Comparison of ENCODE assay signal across 7 mouse cellular contexts in genomic region chr10:43523931-43524330, GRCm38 (mm10). TPM values are rescaled to one million over a fixed set of nuclear protein-coding genes. Genes with fewer than 3 reads are reported as not detected.
DNase-seq lines count a peak whose midpoint lies in the region; ATAC-seq lines count a peak whose summit lies in the region.
"Not testable (repeated sequence)": the region's sequence is repeated elsewhere in the genome, so short reads cannot be mapped to it uniquely, and the experiment has no call there.

TSS of gene Gm9803 (plus strand) at chr10:43524084.

- H3K27me3 ChIP-seq in embryonic facial prominence, embryonic 13.5 days; hindbrain, embryonic 15.5 days; megakaryocyte, embryonic 14.5 days (replicated peaks); neural tube, embryonic 13.5 days: not testable (repeated sequence)

- H3K9me3 ChIP-seq in embryonic facial prominence, embryonic 13.5 days; hindbrain, embryonic 15.5 days; megakaryocyte, embryonic 14.5 days; neural tube, embryonic 13.5 days: not testable (repeated sequence)

- 96% methylated on average over 10 of the region's 10 CpGs for WGBS in embryonic facial prominence, embryonic 13.5 days
- 96% methylated on average over 10 of the region's 10 CpGs for WGBS in hindbrain, embryonic 15.5 days
- 95% methylated on average over 10 of the region's 10 CpGs for WGBS in neural tube, embryonic 13.5 days

- H3K36me3 ChIP-seq in embryonic facial prominence, embryonic 13.5 days: peaks cover 45% of the 10 kb centered on the region
- not testable (repeated sequence) for H3K36me3 ChIP-seq in hindbrain, embryonic 15.5 days
- H3K36me3 ChIP-seq in megakaryocyte, embryonic 14.5 days (replicated peaks; ENCODE audit: low read length): peaks cover 44% of the 10 kb centered on the region
- peaks cover 22% of the 10 kb centered on the region for H3K36me3 ChIP-seq in neural tube, embryonic 13.5 days

- H3K4me2 ChIP-seq in embryonic facial prominence, embryonic 13.5 days; hindbrain, embryonic 15.5 days; neural tube, embryonic 13.5 days: not testable (repeated sequence)

- ATAC-seq in embryonic facial prominence, embryonic 13.5 days (ENCODE audit: insufficient number of reproducible peaks, insufficient read depth, low FRiP score, low TSS enrichment, low read depth); hindbrain, embryonic 15.5 days (ENCODE audit: low FRiP score, low read depth); neural tube, embryonic 13.5 days (ENCODE audit: low read depth): not testable (repeated sequence)

- peaks cover 12% of the 10 kb centered on the region for H3K4me1 ChIP-seq in embryonic facial prominence, embryonic 13.5 days
- H3K4me1 ChIP-seq in hindbrain, embryonic 15.5 days (replicated peaks): peaks cover 13% of the 10 kb centered on the region
- not testable (repeated sequence) for H3K4me1 ChIP-seq in megakaryocyte, embryonic 14.5 days
- peaks cover 14% of the 10 kb centered on the region for H3K4me1 ChIP-seq in neural tube, embryonic 13.5 days (replicated peaks)

- DNase-seq in adrenal gland, postnatal 14 days; gonadal fat pad, adult 2 months (ENCODE audit: low read depth); layer of hippocampus, adult 18-20 months (ENCODE audit: low spot score in 2 of 2): not testable (repeated sequence)

- not testable (repeated sequence) for H3K27ac ChIP-seq in embryonic facial prominence, embryonic 13.5 days; hindbrain, embryonic 15.5 days (replicated peaks); neural tube, embryonic 13.5 days (replicated peaks)

- not testable (repeated sequence) for H3K4me3 ChIP-seq in embryonic facial prominence, embryonic 13.5 days; hindbrain, embryonic 15.5 days; megakaryocyte, embryonic 14.5 days (replicated peaks); neural tube, embryonic 13.5 days

- H3K9ac ChIP-seq in embryonic facial prominence, embryonic 13.5 days; hindbrain, embryonic 15.5 days; neural tube, embryonic 13.5 days: not testable (repeated sequence)

RNA-seq across cellular contexts. Expression of gene Gm9803, which starts in this region (rescaled TPM):
- 19.7 and 21.9 TPM in 2 replicates for total RNA-seq in adrenal gland, postnatal 14 days (2021)
- polyA plus RNA-seq in embryonic facial prominence, embryonic 13.5 days (2015; fragmentation: Nextera tagmentation; extraction: Ambion mirVana): 11.9 and 34.3 TPM in 2 replicates
- polyA plus RNA-seq in gonadal fat pad, adult 2 months (2012; rRNA removed): 66.7 and 122 TPM in 2 replicates
- 22.0 and 26.2 TPM in 2 replicates for polyA plus RNA-seq in hindbrain, embryonic 15.5 days (2015; fragmentation: Nextera tagmentation; extraction: Ambion mirVana)
- total RNA-seq in layer of hippocampus, adult 18-20 months (2021): 10 to 100 TPM; 13.9 to 16.4 TPM
- 14.7 and 29.5 TPM in 2 replicates for polyA plus RNA-seq in megakaryocyte, embryonic 14.5 days (2012; ENCODE audit: insufficient read depth, low replicate concordance)
- 24.5 and 38.8 TPM in 2 replicates for polyA plus RNA-seq in neural tube, embryonic 13.5 days (2015; fragmentation: Nextera tagmentation; extraction: Ambion mirVana)
